Mouse (Mus musculus): Measurements from ENCODE around the gene Pard3b.

Gene Pard3b

DNA sequence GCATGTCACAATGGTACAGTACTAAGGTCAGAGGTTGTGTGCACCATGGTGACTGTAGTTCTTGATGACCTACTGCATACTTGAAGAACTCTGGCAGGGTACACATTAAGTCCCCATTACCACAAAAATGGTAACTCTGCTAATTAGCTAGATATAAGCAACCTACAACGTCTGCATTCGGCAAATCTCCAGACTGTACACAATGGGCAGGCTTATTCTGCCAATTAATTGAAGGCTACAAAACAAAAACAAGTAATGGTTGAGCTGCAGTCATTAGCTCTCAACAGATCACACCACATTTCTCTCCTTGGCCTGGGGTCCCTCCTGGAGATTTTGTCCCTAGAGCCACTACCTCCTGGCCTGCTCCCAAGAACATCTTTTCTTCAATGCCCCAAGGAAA is 772.7 kb downstream of the Pard3b start:
- no peak for DNase-seq

DNA sequence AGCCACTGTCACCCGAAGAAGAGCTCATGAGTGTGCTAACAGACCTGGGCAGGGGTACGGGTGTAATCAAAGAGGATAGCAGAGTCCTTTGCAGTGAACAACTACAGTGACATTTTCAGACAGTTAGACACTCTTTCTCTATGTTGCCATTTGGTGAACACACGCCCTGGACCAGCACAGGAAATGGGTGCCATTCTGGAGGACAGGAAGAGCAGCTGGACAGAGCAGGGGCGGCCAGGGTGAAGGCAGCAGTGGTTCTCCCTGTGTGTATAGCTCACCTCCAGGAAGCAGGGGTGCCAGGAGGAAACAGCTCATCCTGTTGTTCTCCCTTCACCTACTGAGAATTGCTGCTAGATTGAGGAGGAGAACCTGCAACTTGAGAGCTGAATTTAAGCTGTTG is 773.4 kb downstream of the Pard3b start:
- no peak for DNase-seq

DNA sequence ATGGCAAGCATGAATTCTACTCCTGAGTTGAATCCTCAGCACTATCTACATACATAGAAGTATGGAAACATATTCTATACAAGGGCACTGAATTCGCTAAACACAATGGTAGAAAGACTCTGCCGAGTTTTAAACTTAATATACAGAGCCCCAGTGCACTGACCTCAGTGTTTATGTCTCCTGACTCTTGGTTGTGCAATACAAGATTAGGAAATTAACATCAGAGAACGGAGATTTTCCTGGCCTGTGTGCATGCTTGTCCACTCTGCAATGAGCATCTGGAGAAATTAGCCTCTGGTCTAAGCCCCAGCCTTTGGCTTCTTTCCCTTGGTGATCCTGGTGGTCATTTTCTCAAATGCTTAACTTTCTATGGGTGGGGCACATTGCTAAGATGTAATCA is 774.4 kb downstream of the Pard3b start:
- no peak for DNase-seq

DNA sequence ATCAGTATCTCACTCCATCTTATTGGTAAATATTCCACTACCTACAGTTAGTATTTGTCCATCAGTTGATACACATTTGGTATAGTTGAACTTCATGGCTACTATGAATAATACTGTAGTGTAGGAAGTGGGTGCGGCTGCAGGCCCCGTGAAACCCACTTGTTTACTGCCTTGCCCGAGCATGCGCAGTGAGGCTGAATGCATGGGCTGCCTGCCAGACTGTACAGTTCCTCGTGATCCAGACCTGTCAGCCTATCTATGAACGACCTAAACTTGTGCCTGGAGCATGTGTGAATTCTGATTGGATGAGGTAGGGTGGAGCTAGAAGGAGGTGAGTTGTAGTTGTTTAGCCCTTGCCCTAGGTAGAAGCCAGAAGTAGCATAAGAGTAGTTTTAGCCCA is 775.9 kb downstream of the Pard3b start:
- DNase-seq: no peak

DNA sequence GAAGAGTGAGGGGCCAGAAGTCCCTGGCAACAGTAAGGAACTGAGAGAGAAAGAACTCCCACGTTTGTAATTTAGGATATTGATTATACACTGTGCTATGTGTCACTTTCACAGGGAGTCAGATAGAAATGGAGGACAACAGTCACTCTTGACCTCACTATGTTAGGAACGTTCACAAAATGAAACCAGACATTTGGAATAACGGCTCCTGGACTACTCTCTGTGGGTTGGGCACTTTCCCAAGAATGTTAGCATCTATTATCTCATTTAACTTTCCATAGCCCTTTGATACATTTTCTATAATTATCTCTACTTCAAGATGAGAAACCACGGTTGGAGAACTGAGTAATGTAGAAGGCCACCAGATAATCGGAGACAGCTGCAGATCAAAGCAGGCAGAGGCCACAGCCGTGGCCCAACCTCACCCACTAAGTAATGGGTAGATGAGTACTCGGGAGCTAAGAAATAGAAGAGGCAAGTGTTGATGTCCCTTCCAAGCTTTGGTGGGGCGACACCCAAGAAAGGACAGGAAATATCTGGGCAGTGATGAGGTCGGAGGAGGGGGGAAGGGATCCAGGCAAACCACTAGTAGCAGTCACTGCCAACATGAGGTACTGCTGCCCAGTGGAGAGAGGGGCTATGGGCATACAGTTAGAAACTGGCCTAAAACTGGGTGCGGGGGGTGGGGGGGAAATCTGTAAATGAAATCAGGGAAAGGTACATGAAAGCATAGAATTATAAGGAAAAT is 778.2 kb downstream of the Pard3b start:
- DNase-seq: no peak

DNA sequence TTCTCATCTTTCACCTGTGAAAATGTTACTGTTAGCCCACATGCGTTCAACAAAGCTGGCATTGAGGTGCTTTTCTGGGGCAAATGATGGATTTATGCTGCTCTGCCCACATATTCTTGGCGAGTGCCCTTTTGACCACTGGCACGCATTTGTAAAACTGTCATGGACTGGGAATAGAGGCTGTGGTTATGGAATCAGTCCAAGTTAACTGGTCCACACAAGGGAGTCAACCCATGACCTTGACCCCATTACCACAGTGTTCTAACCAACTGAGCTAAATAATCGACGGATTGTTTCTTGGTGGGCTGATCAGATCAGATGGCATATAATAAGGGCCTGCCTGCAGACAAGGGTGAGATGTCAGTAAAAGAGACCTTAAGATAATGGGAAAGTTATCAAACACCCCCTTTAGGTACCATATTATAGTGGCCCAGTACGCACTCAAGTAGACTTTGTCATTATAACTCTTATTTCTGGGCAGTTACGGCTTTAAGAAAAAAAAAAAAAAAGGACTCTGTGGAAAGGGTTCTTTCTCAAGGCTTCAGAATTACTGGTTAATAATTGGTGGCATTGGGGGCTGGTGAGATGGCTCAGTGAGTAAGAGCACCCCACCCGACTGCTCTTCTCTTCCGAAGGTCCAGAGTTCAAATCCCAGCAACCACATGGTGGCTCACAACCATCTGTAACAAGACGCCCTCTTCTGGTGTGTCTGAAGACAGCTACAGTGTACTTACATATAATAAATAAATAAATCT is 784.4 kb downstream of the Pard3b start:
- DNase-seq: no peak

DNA sequence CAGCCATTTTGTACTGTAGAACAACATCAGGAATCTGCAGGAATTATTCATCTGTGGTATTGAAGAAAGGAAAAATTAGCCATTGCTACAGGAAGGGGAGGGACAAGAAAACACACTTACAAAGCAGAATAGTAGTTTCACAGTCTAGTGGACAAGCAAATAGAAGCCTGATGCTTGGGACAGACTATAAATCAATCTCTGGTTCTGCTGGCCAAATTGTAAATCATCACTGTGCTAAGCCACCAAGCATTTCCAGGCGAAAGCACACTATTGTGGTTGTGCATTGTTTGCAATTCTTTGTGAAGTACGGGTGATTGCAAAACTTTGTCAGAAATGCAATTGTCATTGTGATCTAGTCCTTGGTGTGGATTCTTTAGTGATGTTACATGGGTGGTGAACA is 786.7 kb downstream of the Pard3b start:
- DNase-seq: no peak

DNA sequence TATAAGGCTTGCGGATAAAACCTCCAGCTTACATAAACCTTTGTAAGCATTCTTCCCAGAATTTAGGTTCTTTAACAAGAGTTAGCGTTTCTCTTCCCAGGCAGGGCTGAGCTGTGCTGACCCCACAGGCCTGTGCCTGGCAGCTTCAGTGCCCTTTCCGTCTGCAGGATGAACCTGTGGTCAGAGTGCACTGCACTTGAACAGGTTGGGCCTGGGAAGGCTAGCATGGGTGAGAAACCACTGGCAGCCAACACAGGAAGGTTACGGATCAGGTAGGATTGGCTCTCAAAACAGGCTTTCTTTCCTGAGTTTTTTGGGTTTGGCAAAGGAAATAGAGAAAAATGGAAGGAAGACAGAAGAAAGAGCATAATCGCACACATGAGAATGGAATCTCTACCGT is 790.1 kb downstream of the Pard3b start:
- no peak for DNase-seq

DNA sequence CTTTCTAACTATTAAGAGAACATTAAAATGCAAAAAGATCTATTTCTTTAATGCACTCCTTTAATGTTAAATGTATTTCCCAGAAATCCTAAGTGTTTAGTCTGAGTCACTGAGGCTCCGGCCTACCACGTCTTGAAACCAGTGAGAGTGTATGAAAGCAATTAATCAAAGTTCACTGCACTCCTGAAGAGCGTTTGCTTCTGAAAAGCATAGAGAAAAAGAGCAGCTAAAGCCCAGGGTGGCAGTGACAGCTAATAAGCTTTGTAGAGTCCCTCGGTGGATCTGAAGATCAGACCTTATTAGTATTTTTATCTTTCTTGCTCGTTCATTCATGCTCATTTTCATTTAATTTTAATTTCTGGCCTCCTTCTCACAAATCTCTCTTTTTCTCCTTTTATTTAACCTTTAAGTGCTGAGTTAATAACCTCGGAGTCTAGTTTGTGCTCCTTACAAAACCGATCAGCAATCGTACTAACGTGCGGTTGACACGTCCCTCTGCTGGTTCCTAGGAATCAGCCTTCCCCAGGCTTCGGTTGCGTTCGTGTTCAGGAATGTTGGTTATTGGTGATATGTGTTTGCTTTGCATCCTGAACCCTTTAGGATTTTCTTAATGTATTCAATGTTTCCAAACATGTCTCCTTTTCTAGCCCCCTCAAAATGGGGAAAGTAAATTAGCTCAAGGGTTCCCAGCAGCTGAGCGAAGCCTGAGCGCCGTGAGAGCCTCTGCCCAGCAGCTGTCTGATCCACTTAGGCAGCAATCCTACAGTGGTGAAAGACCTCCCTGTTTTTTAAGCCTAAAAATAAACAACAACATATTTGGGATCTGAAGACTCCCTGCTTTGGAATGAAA is 790.9 kb downstream of the Pard3b start:
- no peak for DNase-seq

DNA sequence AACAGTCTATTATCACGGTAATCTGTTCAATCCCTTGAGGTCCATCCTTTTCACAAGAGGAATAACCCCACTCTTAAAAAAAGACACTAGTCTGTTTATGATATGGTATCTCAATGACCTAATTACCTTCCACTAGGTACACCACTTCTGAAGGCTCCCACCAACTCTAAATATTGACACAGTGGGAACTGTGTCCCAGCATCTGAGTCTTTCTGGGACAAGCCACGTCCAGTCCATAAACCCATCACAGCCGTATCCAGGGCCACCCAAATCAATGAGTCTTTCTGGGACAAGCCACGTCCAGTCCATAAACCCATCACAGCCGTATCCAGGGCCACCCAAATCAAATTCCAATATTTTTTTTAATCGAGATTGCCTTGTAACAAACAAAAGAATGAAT is 792.4 kb downstream of the Pard3b start:
- no peak for DNase-seq

DNA sequence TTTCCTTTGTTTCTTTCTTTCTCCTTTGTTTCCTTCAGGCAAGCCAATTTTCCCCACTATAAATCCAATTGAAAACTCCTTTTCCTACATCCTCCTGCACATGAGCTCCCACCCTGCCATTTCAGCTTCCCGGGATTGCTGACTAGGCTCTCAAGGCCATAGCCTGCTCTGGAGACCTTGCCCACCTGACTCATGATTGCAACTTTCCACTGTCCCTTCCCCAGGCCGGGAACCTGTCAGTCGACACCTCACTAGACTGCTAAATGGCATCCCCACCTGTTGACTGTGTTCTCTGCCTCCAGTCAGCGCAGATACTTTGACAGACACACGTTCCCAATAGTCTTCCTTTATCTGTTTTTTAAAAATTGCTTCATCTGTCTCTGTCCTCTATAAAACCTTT is 795.3 kb downstream of the Pard3b start:
- no peak for DNase-seq

DNA sequence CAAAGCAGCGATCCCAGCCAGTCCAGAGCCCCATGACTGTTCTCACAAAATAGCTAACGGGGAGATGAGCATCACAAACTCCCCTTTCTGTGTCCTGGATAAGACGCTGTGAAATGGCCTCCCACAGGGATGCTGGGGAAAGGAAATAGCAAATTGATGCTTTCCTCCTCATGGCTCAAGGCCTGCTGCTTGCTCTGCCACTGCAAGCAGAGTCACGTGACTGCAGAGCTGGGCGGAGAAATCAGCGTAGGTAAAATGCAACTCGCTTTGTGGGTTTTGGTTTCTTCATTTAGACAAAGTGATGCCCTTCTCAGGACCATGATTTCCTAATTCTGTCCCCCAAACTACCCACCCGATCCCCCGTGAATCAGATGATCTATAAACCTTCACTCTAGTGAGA is 797.2 kb downstream of the Pard3b start:
- no peak for DNase-seq

DNA sequence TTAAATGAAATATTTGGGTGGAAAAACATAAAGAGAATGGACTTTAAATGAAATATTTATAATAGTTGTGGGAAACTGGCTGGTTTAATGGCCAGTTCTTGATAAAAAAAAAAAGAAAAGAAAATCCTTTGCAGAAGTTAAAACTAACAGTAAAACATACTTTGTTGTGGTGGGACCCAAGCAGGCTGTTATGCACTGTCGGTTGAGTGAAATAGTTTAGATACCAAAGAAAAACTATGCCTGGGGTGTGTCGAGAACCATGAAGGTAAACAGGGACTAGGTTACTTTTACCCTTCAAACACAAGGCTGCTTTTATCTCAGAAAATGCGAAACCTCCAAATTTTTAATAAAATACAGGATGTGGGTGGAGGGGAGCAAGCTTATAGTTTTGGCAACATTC is 797.7 kb downstream of the Pard3b start:
- DNase-seq: no peak

DNA sequence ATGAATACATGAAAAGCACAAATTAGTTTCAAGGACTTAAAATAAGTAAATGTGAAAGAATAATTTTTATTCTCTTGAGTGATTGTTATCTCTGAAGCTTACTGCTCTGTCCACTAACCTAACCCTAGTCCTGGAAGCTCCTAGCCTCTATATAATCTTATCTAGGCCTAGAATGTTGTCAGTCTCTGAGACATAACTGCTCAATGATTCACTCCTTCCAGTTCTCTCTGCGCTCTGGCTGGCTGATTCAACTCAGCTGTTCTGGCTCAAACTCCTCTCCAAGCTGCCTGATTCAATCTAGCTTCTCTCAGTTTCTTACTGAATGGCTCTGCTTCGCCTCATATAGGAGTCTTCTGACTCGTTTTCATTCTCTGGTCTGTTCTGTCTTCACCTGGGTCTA is 798.9 kb downstream of the Pard3b start:
- no peak for DNase-seq

DNA sequence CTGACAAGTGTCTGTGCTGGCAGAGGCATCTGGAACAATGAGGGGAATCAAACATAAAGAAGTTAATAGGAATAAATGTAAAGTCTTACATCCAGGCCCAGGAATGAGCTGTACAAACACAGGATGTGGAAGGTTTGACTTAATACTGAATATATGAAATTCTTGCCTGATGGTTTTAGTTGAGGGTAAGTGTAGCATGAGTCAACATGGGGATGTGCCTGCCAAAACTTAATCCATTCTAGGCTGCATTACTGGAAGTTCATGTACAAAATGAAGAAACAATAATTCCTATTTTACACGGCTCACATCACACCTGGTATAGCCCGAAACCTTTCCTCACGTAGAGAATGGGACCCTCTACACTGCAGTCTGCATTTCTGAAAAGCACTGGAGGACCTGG is 805.8 kb downstream of the Pard3b start:
- DNase-seq: no peak

DNA sequence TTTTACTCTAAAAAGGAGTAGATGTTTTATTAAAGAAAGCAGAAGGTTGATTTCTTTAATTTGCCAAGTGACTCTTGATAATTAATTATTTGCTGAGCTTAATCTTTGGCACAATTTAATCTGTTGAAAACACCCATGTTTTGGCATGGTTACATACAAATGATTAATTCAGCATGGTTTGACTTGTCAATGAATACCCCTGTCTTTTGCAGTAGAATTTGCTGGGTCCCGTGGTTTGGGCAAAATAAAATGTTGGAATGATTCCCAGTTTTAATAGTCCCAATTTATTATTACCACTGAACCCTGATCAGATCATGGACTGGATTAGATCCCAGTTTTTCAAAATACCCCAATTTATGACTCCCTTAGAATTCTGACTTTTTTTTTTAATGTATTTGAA is 808.2 kb downstream of the Pard3b start:
- DNase-seq: no peak

DNA sequence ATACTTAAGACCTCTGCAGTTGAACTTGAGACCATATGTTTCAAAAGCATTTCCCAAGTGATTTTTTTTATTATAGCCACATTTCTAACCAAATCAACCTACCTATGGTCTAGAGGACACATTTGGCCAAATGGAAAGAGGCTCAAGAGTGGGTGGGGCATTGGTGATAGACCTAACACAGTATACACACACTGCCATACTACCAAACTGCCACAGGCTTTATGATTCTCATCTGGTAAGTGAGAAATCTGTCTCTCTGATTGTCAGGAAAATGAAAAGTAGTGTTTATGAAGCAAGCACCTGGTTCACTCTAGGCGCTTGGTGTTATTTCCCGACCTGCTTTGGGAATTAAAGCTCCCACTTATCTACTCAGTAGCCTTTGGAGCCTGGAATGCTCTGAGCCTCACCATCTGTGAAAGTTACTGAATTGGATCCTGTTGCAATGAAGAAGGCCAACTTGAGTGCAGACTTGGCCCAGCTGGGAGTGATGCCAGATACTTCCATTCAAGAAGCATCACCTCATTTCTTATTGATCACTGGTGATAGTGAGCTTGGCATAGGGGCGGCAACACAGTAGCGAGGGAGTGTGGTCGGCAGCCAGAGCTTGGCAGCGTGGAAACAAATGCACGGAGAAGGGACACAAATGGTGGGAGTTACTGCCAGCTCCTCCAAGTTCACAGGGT is 810.7 kb downstream of the Pard3b start:
- no peak for DNase-seq

DNA sequence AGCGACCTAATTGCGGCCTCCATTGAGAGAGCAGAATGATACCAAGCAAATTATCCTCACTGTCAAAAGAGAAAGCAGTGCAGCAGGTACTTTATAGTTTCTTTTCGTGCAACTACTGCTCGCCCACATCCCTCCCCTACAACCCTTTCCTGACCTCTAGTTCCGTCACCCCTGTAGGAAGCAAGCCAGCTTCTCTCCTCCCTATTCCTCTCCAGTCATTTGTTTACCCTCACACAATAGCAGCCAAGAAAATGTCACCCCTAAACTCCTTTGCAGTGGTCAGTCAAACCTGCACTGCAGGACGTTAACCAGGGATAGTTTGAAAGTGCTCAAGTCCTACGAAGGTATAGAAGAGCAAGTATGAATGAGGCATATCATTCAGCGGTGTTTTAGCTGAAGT is 826.9 kb downstream of the Pard3b start:
- no peak for DNase-seq

DNA sequence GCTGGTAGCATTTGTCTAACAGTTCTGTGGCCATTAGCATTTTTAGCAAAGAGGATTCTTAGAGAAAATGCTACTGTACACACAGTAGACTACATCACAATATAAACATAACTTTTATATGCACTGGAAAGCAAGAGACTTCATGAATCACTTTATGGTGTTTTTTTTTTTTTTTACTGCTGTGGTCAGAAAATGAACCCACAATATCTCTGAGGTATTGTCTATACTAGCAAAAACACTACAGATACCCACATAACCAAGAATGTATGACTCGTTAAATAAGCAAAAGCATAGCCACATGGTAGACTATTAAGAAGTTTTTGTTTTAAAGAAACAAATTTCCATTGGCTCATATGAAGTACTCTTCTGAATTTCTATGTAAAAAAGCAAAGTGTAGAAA is 827.9 kb downstream of the Pard3b start:
- no peak for DNase-seq

DNA sequence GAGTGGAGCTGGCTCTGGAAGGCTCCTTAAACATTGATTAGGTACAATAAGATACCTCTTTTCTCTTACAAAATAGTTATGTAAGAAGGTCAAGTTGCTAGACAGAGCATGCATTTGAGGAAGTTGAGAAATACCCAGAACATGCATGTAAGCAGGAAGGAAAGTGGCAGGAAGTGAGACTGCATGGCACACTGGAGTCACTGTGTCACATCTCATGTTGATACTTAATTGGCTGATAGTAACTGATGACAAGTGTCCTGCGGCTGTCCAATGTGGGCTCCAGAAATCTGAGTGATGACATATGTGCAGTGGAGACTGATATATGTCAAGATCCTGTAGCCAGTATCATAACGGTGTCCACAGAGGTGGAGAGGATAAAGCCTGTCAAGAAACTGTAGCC is 844.4 kb downstream of the Pard3b start:
- no peak for DNase-seq

DNA sequence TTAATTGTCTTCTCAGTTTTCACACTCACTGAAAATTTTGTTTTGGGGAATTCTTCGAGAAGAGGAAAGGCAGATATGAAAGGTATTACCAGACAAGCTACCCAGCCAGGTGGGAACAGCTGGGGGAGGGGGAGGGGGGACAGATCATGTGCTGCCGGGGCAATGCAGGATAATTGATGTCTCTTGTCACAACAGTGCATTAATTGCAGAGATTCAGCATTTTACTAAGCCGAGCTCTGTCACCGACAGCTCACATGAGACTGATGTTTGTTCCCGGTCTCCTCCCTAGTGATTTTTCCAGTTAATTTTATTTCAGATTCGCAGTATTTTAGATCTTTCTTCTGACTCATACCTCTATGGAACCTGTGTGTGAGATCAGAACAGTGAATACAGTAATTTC is 850.2 kb downstream of the Pard3b start:
- DNase-seq: no peak

DNA sequence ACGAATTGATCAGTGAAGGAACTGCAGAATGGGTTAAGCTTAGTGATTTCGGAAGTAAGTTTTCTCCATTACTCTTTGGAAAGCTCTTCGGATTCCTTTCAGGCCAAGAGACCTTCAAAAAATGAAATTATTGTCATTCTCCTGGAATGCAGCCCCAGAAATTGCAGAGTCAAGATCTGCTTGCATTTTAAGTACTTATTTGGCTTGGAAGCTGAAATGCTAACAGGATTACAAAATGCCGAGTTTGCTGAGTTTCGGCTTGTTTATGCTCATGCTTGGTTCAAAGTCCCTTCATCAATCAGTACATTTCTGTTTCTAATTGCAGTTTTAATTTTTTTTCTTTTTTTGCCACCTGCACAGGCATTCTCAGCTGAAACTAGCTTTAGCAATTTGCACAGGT is 860.5 kb downstream of the Pard3b start:
- no peak for DNase-seq

DNA sequence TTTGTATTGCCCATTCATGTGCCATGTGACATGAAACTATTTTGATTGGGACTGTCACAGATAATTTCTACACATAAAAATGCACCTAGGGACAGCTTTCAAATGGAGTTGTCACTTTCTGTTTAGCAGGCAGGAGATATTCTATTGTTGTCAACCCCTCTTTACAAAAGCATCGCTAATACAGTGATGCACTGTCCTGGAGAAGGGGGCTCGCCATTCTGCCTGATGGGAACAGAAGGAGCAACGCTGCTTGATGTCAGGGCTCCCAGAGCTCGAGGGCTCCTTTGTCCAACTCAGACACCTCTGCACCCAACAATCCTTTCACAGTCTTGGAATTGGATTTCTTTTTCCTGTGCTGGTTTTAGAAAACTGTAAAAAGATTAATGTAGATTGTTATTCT is 871.9 kb downstream of the Pard3b start:
- no peak for DNase-seq
